Mouse (Mus musculus) stomach, embryonic 15.5 days (tissue): ENCODE measurements around the gene Iqcf4. TPM values are rescaled to one million over a fixed set of nuclear protein-coding genes. Genes with fewer than 3 reads are reported as not detected.

Source experiments
- ATAC-seq: fragments of 200-750 bp; cut with Nextera tagmentation; 2 replicates; pipeline ENCODE4 v1.8.0; 2017; ENCODE audit warnings: low read depth, moderate number of reproducible peaks, moderate TSS enrichment; ENCODE audit not compliant: insufficient read depth, low FRiP score
- H3K27ac ChIP-seq: fragments of 300-500 bp; sonication (generic); 2 replicates; pipeline ENCODE4 v1.5.1; 2015; ENCODE audit warnings: mild to moderate bottlenecking, inconsistent platforms
- H3K27me3 ChIP-seq: fragments of 300-500 bp; sonication (generic); replicated peaks from 2 replicates; pipeline ENCODE4 v1.6.1; 2015; ENCODE audit warnings: inconsistent platforms
- H3K36me3 ChIP-seq: fragments of 300-500 bp; sonication (generic); 2 replicates; pipeline ENCODE4 v1.6.1; 2015; ENCODE audit warnings: inconsistent platforms
- H3K4me1 ChIP-seq: fragments of 300-500 bp; sonication (generic); 2 replicates; pipeline ENCODE4 v1.6.1; 2015; ENCODE audit warnings: inconsistent platforms
- H3K4me2 ChIP-seq: fragments of 300-500 bp; sonication (generic); 2 replicates; pipeline ENCODE4 v1.6.1; 2015; ENCODE audit warnings: mild to moderate bottlenecking, inconsistent platforms
- H3K4me3 ChIP-seq: fragments of 300-500 bp; sonication (generic); replicated peaks from 2 replicates; pipeline ENCODE4 v1.5.1; 2015; ENCODE audit warnings: inconsistent platforms
- H3K9ac ChIP-seq: fragments of 300-500 bp; sonication (generic); 2 replicates; pipeline ENCODE4 v1.6.1; 2015; ENCODE audit warnings: inconsistent platforms
- H3K9me3 ChIP-seq: fragments of 300-500 bp; sonication (generic); 2 replicates; pipeline ENCODE4 v1.6.1; 2016; ENCODE audit warnings: inconsistent platforms
- WGBS: fragments of 180-500 bp; shearing (Covaris S2); methylation state at CpG from one replicate; pipeline ENCODE4 v1.1.7; 2015; 5-methylcytosine and 5-hydroxymethylcytosine counted together
- polyA plus RNA-seq: library from polyadenylated mRNA; unstranded; fragments of >200 nt; fragmentation: Nextera tagmentation; extraction: Ambion mirVana; gene quantifications from 2 replicates; pipeline ENCODE4 v1.2.1, GENCODE M21; 2015

Iqcf4 gene
- polyA plus RNA-seq, 1 experiment from 2014 or later, result not detected

GRCm38 (mm10) chr9:106576112-106576511, 5.3 kb upstream of the Iqcf4 start:
- ATAC-seq, result no peak
- Histone ChIP-seq H3K4me3 (no peak overlapping the region), H3K9me3 (no peaks in the 10 kb centered on the region), H3K27ac (no peak overlapping the region), H3K27me3 (no peaks in the 10 kb centered on the region), H3K36me3 (no peaks in the 10 kb centered on the region), H3K4me2 (no peak overlapping the region), H3K9ac (no peak overlapping the region), H3K4me1 (no peaks in the 10 kb centered on the region)
- 80% methylated on average over 2 of the region's 2 CpGs for WGBS

- Histone ChIP-seq H3K4me2 (no peak overlapping the region), H3K9me3 (no peaks in the 10 kb centered on the region), H3K36me3 (no peaks in the 10 kb centered on the region), H3K9ac (no peak overlapping the region), H3K27me3 (no peaks in the 10 kb centered on the region), H3K27ac (no peak overlapping the region), H3K4me1 (no peaks in the 10 kb centered on the region), H3K4me3 (no peak overlapping the region)
- 83% methylated on average over 5 of the region's 5 CpGs for WGBS
- no peak for ATAC-seq
These were observed 2.6 kb upstream of the Iqcf4 start for GRCm38 (mm10) chr9:106573366-106573765.

GRCm38 (mm10) chr9:106572186-106572585, 1.4 kb upstream of the Iqcf4 start:
- Histone ChIP-seq H3K27me3 (no peaks in the 10 kb centered on the region), H3K4me2 (no peak overlapping the region), H3K27ac (no peak overlapping the region), H3K4me1 (no peaks in the 10 kb centered on the region), H3K9me3 (no peaks in the 10 kb centered on the region), H3K36me3 (no peaks in the 10 kb centered on the region), H3K4me3 (no peak overlapping the region), H3K9ac (no peak overlapping the region)
- 65% methylated on average over 2 of the region's 2 CpGs for WGBS
- ATAC-seq, result no peak

GRCm38 (mm10) chr9:106566437-106566836, 4.4 kb downstream of the Iqcf4 start:
- WGBS, result 49% methylated on average over 11 of the region's 11 CpGs
- ATAC-seq, result no peak
- Histone ChIP-seq H3K27me3 (no peaks in the 10 kb centered on the region), H3K9ac (no peak overlapping the region), H3K4me3 (no peak overlapping the region), H3K9me3 (no peaks in the 10 kb centered on the region), H3K27ac (no peak overlapping the region), H3K4me1 (no peaks in the 10 kb centered on the region), H3K4me2 (no peak overlapping the region), H3K36me3 (no peaks in the 10 kb centered on the region)

GRCm38 (mm10) chr9:106564025-106564424, 6.8 kb downstream of the Iqcf4 start:
- H3K27me3 ChIP-seq, result no peaks in the 10 kb centered on the region
- WGBS, result 70% methylated on average over 8 of the region's 8 CpGs
- H3K9me3 ChIP-seq, result no peaks in the 10 kb centered on the region
- H3K9ac ChIP-seq, result no peak overlapping the region
- H3K4me1 ChIP-seq, result no peaks in the 10 kb centered on the region
- no peak for ATAC-seq
- H3K27ac ChIP-seq, result no peak overlapping the region
- H3K4me2 ChIP-seq, result no peak overlapping the region
- H3K4me3 ChIP-seq, result no peak overlapping the region
- no peaks in the 10 kb centered on the region for H3K36me3 ChIP-seq

- Histone ChIP-seq H3K27ac (no peak overlapping the region), H3K36me3 (no peaks in the 10 kb centered on the region), H3K27me3 (no peaks in the 10 kb centered on the region), H3K9ac (no peak overlapping the region), H3K9me3 (no peaks in the 10 kb centered on the region), H3K4me3 (no peak overlapping the region), H3K4me1 (no peaks in the 10 kb centered on the region), H3K4me2 (no peak overlapping the region)
- no peak for ATAC-seq
- WGBS, result 89% methylated on average over 11 of the region's 11 CpGs
These were observed 8.5 kb downstream of the Iqcf4 start for GRCm38 (mm10) chr9:106562291-106562690.

GRCm38 (mm10) chr9:106561531-106561930, 9.3 kb downstream of the Iqcf4 start, which contains the start of gene Iqcf3:
Gene Iqcf3 (minus strand): TSS chr9:106561631.
- Histone ChIP-seq H3K36me3 (no peaks in the 10 kb centered on the region), H3K9me3 (no peaks in the 10 kb centered on the region), H3K4me3 (no peak within 1 kb of the TSS), H3K9ac (no peak within 1 kb of the TSS), H3K27me3 (no peaks in the 10 kb centered on the region), H3K27ac (no peak within 1 kb of the TSS), H3K4me2 (no peak within 1 kb of the TSS), H3K4me1 (no peaks in the 10 kb centered on the region)
- no peak for ATAC-seq
- 85% methylated on average over 5 of the region's 5 CpGs for WGBS

GRCm38 (mm10) chr9:106534975-106535374, 35.8 kb downstream of the Iqcf4 start:
- H3K4me1 ChIP-seq, result no peaks in the 10 kb centered on the region
- no peak overlapping the region for H3K27ac ChIP-seq
- ATAC-seq, result no peak
- 87% methylated on average over 11 of the region's 11 CpGs for WGBS
- H3K36me3 ChIP-seq, result no peaks in the 10 kb centered on the region
- no peak overlapping the region for H3K4me3 ChIP-seq
- H3K9ac ChIP-seq, result no peak overlapping the region
- H3K9me3 ChIP-seq, result no peaks in the 10 kb centered on the region
- no peak overlapping the region for H3K4me2 ChIP-seq
- no peaks in the 10 kb centered on the region for H3K27me3 ChIP-seq

GRCm38 (mm10) chr9:106534296-106534695, 36.5 kb downstream of the Iqcf4 start:
- no peak overlapping the region for H3K4me3 ChIP-seq
- H3K36me3 ChIP-seq, result no peaks in the 10 kb centered on the region
- H3K9me3 ChIP-seq, result no peaks in the 10 kb centered on the region
- H3K4me2 ChIP-seq, result no peak overlapping the region
- WGBS, result 90% methylated on average over 7 of the region's 7 CpGs
- H3K4me1 ChIP-seq, result no peaks in the 10 kb centered on the region
- no peak overlapping the region for H3K9ac ChIP-seq
- H3K27ac ChIP-seq, result no peak overlapping the region
- H3K27me3 ChIP-seq, result no peaks in the 10 kb centered on the region
- no peak for ATAC-seq

GRCm38 (mm10) chr9:106531833-106532232, 39.0 kb downstream of the Iqcf4 start:
- Histone ChIP-seq H3K4me3 (no peak overlapping the region), H3K9ac (no peak overlapping the region), H3K27me3 (no peaks in the 10 kb centered on the region), H3K4me1 (no peaks in the 10 kb centered on the region), H3K27ac (no peak overlapping the region), H3K9me3 (no peaks in the 10 kb centered on the region), H3K36me3 (no peaks in the 10 kb centered on the region), H3K4me2 (no peak overlapping the region)
- WGBS, result 38% methylated on average over 3 of the region's 3 CpGs
- ATAC-seq, result no peak

GRCm38 (mm10) chr9:106519909-106520308, 50.9 kb downstream of the Iqcf4 start:
- H3K9me3 ChIP-seq, result no peaks in the 10 kb centered on the region
- no peak for ATAC-seq
- H3K4me1 ChIP-seq, result no peaks in the 10 kb centered on the region
- H3K9ac ChIP-seq, result no peak overlapping the region
- WGBS, result 73% methylated on average over 8 of the region's 8 CpGs
- H3K4me2 ChIP-seq, result no peak overlapping the region
- H3K36me3 ChIP-seq, result no peaks in the 10 kb centered on the region
- H3K27me3 ChIP-seq, result no peaks in the 10 kb centered on the region
- no peak overlapping the region for H3K4me3 ChIP-seq
- H3K27ac ChIP-seq, result no peak overlapping the region

GRCm38 (mm10) chr9:106519433-106519832, 51.4 kb downstream of the Iqcf4 start:
- Histone ChIP-seq H3K27ac (no peak overlapping the region), H3K36me3 (no peaks in the 10 kb centered on the region), H3K9ac (no peak overlapping the region), H3K9me3 (no peaks in the 10 kb centered on the region), H3K4me3 (no peak overlapping the region), H3K27me3 (no peaks in the 10 kb centered on the region), H3K4me2 (no peak overlapping the region), H3K4me1 (no peaks in the 10 kb centered on the region)
- no peak for ATAC-seq
- WGBS, result 63% methylated on average over 2 of the region's 2 CpGs
